Mouse (Mus musculus) gastrocnemius, postnatal 25 days (tissue): ENCODE measurements around the gene Tbx4. TPM values are rescaled to one million over a fixed set of nuclear protein-coding genes. Genes with fewer than 3 reads are reported as not detected.
A peak's percentile ranks its signal among the peaks of the same experiment; 100 is the strongest.

ENCODE experiments used
- DNase-seq: peaks from one replicate; pipeline ENCODE4 v3.0.0; 2022
- long read RNA-seq, 2 experiments: library from polyadenylated mRNA; stranded (forward); transcript quantifications; one replicate each; pipeline ENCODE4 v2.0.0; 2021
- total RNA-seq, 2 experiments: library from RNA; stranded (reverse); gene quantifications; 1 replicate in 1 of 2; 2 replicates in 1 of 2; pipeline ENCODE4 v1.2.3; 2021

Tbx4 gene
- total RNA-seq, result 1 to 10 TPM; 1.2 to 1.4 TPM
- long read RNA-seq, experiment 1, partial matches to known transcripts, result 0 of 4 reads
- long read RNA-seq, experiment 1, other reads (novel, unspliced or antisense), result 3 of 4 reads
- long read RNA-seq, experiment 2, partial matches to known transcripts, result 0 of 1 reads
- long read RNA-seq, experiment 2, other reads (novel, unspliced or antisense), result 0 of 1 reads

DNA sequence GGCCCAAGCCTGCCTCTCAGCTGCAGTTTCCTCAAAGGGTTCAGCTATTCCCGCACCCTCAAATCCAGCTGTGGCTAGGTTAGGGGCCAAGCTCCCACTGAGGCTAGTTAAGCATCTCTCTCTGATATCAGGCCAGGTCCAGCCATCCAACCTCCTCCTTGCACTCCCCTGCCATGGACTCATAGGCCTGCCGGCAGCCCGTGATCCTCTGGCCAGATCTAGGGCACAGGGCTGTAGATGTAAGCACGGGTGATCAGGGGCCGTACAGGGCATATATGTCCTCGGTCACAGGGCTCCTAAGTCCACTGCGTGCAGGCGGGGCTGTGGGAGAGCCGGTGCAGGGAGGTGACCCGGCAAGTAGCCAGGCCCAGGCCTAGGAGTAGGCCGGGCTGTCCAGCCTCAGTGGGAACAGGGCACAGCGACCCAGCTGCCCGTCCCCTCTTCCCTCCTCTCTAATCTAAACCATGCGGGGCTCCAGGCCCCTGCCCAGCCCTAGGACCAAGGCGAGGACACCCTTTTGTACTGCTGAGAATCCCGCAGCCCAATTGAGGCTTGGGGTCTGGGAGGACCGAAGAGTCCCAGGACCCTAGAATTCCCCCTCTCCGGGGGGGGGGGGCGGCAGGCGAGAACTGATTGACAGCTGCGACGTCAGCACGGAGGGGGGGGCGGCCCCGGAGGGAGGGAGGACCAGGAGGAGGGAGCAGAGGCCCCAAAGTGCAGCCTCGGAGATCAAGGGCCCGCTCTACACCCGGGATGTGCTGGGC, at the start of gene Tbx4:
Gene Tbx4, plus strand, starts transcription at position 758 of the 764 bp plus-strand sequence.
- DNase-seq, result peak; percentile 22

- no peak for DNase-seq
Observed at GRCm38 (mm10) chr11:85836523-85837290, 49.5 kb upstream of the Tbx4 start.

DNA sequence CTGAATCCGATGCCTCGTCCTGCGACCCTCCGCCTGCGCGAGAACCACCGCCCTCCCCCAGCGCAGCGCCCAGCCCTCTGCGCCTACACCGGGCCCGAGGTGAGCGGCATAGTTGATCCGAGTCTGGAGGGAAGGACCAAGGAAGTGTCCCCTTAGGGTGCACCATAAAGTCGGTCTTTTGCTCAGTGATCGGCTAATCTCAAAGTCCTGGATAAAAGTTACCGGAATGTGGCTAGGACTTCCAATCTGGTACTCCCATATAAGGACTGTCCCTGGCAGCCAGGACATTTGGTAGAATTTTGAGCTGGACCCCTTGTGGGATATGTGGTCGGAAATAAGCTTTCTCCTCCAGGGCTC, 49.0 kb upstream of the Tbx4 start:
- DNase-seq, result no peak

DNA sequence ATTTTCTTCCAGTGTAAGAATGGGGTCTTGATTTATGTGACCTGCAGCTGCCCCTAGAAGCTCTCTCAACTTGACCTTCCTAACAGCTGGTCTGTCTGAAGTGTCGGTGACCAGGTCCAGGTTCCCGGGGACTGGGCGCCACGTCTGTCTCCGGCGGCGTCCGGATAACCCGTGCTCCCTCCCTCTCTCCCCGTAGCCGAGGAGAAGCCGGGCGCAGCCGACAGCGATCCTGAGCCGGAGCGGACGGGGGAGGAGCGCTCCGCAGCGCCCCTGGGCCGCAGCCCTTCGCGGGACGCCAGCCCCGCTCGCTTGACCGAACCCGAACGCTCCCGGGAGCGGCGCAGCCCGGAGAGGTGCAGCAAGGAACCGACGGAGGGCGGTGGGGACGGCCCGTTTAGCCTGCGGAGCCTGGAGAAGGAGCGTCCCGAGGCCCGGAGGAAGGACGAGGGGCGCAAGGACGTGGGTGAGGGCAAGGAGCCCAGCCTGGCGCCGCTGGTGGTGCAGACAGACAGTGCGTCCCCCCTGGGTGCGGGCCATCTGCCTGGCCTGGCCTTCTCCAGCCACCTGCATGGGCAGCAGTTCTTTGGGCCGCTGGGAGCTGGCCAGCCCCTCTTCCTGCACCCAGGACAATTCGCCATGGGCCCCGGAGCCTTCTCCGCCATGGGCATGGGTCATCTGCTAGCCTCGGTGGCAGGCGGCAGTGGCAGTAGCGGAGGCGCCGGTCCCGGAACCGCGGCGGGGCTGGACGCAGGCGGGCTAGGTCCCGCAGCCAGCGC, 48.4 kb upstream of the Tbx4 start:
- DNase-seq, result no peak

DNA sequence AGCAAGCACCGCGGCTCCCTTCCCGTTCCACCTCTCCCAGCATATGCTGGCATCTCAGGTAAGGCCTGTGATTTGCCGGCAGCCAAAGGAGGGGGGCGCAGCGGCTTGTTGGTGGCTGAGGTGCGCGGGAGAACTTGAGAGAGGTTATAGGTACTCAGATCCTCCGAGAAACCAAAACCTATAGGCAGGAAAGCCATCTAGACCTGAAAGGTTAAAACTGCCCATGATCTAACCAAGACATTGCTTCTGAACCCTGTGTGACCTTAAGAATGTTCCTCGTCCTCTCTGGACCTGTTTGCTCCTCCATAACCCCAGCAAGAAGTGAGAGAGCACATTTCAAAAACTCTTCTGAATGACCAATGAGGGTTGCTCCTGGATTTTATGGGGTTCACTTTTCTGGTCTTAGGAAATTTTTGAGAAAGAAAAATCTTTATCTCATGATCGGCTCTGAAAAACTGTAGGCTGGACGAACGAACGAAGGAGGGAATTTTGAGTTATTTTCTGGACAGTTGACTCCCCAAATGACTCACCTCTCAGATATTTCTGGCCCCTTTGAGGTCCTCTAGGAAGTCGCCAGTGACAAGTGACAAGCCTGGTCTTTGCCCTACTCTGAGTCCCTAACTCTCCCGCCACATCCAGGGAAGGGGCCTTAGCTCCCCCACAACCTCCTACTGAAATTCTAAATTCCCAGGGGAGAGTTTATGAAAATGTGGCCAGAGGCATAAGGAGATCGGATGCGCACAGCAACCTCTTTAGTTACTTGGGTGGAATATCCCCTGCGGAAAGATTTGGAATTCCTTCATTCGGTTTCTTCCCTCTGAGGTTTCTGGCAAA, 47.6 kb upstream of the Tbx4 start:
- no peak for DNase-seq

DNA sequence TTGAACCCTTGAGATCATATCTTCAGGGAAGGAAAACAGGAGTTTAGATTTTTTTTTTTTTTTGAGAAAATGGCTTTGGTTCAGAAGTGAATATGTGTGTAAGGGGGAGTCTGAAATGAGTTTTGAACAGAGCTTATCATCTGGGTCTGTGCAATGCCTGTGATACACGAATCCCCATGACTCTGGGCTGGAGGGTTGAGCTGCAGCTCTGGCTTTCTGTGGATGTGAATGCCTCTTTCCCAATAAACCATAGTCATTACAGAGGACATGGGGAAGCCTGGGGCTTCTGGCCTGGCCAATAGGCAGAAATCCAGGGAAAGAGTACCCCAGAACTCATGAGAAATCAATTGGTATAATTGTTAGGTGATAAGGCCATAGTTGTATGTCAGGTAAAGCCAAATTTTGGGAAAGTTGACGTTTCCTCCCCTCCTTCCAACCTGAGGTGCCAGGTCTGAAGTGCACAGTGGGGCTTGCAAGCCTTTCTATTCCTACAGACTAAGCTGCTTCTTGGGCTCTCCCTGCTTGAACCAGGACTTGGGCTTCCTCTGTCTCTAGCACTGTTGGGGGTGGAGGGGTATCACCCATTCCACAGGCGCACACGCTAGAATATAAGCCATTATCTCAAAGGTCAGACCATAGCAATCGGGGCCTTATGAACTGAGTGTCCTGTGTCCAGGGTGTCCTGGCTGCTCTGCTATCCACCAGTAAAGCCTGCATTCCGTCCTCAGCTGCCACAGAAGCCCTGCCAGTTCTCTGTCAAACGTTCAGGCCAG, 46.8 kb upstream of the Tbx4 start:
- no peak for DNase-seq

DNA sequence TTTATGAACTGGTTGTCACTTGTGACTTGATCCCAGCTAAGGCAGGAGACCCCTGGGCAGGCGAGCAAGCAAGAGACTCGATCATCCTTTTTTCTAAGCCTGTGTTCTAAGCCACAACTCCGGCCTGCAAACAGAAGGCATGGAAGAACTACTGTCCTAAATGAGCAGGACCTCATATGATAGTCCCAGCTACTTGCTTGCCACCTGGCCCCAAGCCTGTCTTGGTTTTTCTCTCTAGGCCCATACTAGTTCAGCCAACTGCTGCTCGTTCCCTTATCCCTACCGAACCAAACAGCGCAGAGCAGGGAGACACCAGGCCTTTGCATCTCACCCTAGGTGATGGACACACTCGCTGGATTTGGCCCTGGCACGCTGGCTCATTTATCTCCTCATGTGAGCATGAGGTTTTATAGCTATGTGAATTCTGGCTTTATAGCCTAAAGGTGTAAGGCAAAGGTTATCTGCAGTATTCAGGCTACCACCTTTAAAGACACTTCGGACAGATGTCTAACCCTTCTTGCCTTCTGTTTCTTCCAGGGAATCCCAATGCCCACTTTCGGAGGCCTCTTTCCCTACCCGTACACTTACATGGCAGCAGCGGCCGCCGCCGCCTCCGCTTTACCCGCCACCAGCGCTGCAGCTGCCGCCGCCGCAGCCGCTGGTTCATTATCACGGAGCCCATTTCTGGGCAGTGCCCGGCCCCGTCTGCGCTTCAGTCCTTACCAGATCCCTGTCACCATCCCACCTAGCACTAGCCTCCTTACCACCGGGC, 46.0 kb upstream of the Tbx4 start:
- no peak for DNase-seq

DNA sequence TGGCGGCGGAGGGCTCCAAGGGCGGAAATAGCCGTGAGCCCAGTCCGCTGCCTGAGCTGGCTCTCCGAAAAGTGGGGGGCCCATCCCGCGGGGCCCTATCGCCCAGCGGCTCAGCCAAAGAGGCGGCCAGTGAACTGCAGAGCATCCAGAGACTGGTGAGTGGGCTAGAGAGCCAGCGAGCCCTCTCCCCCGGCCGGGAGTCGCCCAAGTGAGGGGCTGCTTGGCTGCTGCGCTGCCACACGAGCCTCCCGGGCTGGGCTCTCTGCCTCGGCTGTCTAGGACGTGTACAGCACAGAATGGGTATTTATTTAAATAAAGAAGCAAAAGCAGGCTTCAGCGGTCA, 45.4 kb upstream of the Tbx4 start:
- DNase-seq, result no peak

GRCm38 (mm10) chr11:85841211-85841681, 45.0 kb upstream of the Tbx4 start:
- no peak for DNase-seq

- peak; percentile 73 for DNase-seq
Observed at GRCm38 (mm10) chr11:85841980-85842379, 44.2 kb upstream of the Tbx4 start.

DNA sequence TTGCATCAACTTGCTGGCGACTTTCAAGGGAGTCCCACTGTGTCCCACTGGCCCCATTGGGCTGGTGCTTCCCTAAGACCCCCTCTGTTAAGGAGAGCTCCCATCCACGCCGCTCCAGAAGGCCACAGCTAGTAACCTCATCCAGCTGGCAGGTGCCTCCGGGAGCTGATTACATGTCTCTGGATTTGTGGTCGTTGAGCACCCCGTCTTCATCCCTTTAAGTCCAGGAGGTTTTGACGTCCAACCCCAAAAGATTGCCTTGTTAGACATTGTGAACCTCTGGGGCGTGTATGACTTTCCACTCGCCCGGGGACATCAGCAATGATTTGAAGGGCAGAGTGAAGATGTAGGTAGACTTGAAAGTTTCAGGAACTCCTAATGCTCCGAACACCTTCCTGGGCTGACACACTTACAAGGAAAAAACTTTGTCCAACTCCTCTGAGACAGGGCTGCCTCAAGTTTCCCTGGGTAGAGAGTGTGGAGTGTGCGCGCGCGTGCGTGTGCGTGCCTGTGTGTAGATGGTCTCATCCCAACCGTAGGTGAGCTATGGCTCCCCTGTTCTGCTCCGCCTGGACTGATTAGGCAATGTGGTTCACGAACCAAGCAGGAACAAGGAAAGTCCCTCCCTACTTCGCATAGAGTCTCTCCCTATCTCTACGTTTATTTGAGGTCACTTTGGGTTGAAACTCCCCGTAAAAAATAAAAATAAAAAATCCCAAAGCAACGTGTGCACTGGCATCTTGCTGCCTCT, 43.5 kb upstream of the Tbx4 start:
- DNase-seq, result no peak

DNA sequence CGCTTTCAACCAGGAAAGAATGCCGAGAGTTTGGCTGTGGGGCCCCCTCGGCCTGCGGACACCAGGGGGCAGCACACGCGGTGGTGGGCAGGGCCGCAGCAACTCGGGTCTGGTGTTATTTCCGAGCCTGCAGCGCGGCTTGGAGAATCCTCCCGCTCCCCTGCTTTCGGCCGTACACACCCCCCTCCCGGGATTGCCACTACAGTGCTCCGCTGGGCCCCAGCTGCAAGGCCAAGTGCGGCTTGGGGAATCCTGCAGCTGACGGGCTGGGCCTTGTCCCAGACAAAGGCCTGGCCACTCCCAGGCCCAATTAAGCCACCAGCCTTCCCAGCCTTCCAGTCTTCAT, 42.9 kb upstream of the Tbx4 start:
- peak; percentile 86 for DNase-seq

GRCm38 (mm10) chr11:85844144-85844965, 41.9 kb upstream of the Tbx4 start:
- peak; percentile 87 for DNase-seq

DNA sequence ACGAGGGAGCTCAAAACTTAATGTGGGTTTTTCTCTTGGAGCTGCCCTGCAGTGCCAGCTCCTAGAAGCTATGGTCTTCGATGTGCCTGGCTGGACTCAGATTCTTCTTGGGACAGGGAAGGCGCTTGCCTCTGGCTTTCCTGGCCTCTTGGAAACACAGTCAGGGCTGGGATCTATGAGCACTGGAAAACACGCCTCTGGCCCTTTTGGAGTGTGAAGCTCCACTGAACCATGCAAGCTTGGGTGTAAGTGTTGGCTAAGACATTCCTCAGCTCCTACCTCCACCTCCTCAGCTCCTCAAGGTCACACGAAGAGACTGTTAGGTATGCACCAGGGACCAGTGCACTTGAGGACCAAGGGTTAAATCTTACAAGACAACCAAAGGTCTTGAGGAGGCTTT, 41.3 kb upstream of the Tbx4 start:
- DNase-seq, result no peak

DNA sequence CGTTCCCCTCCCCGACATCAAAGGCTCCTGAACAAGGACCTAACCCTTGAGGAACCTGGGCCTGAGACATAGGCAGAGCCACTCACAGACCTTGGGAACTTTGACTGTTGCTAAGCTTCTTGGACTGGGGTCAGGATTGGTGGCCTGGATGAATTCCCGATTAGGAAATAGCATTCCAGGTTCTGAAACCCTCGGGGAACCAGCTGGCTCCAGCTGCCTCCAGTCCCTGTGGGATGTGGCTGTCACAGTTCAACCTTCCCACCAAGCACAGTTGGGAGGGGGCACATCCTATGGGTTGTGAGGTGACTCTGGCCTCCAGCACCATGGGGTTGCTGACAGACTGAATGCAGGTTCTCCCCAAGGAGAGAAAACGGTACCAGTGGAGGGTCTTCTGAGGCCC, 40.3 kb upstream of the Tbx4 start:
- no peak for DNase-seq

- DNase-seq, result peak; percentile 73
Observed at GRCm38 (mm10) chr11:85846509-85846908, 39.7 kb upstream of the Tbx4 start.

GRCm38 (mm10) chr11:85849037-85849436, 37.2 kb upstream of the Tbx4 start:
- DNase-seq, result peak; percentile 77

GRCm38 (mm10) chr11:85850233-85850632, 36.0 kb upstream of the Tbx4 start, which contains the start of gene Gm11444:
TSS of gene Gm11444 (minus strand) at chr11:85850333.
- DNase-seq, result no peak
